Comparison of ENCODE assay signal across 16 mouse cellular contexts in the genomic region with DNA sequence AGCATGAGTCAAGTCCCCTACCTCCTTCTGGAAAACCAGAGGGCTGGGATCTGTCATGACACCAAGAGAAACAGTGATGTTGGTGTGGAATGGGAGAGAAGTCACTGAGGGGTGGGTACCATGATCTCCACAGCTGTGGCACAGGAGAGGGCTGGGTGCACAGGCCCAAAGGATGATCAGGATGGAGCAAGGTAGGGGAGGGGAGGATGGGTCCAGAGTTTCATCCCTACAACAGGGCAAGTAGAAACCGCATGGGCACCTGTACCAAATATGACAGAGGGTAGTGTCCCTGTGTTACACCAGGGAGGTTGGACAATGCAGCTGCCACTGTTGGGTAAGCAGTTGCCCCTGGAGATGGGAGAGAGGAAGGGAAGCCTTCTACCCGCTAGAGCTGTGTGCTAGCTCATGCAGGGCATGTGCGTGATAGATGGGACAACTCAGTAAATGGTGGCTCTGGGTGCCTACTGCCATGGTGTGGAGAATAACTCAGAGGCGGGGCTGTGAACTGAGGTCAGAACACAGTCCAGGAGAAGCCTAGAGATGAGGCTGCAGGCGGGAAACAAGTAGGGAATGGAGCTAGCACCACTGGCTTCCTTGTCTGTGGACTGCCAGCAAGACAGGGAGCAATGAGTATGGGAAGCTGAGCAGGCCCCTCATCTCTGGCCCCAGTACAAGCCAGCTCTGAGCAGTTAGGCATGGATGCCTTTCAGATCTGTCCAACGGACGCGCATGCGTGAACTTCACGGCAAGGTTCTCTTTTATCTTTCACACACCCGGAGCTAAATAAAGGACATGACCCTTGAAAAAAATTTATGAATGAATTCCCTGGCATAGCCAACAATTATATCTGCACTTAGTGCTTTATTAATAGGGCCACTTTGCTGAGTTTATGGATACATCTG.
DNase-seq lines count a peak whose midpoint lies in the region; ATAC-seq lines count a peak whose summit lies in the region.
"Had no signal": no experiment of that assay in that cellular context is flagged by ENCODE, and none has a peak within 500 bp of the region (broad histone marks: within the 10 kb centered on the region; RNA-seq: fewer than 3 reads in every experiment).

No protein-coding gene starts in this region.

- DNase-seq in heart, embryonic 10.5 days (ENCODE audit: low spot score): no peak
- no peak for DNase-seq in kidney, postnatal 36 days
- DNase-seq in lung, postnatal 25 days (ENCODE audit: low spot score): no peak
- no peak for DNase-seq in thymus, postnatal 36 days
- DNase-seq: B cell, adult 2 months; cerebellum, postnatal 25 days; gastrocnemius, postnatal 36 days; kidney, adult 2 months; liver, embryonic 13.5 days; lung, postnatal 4 days had no signal

- WGBS in heart, embryonic 14.5 days: 64% methylated on average over 11 of the region's 11 CpGs
- WGBS in heart, embryonic 10.5 days: 81% methylated on average over 11 of the region's 11 CpGs
- WGBS in kidney, embryonic 15.5 days: 48% methylated on average over 11 of the region's 11 CpGs
- WGBS in lung, embryonic 16.5 days: 74% methylated on average over 11 of the region's 11 CpGs
- 64% methylated on average over 11 of the region's 11 CpGs for WGBS in midbrain, embryonic 15.5 days

- H3K9ac ChIP-seq in heart, embryonic 14.5 days (ENCODE audit: low read length): no peak overlapping the region
- H3K9ac ChIP-seq in kidney, embryonic 15.5 days: no peak overlapping the region
- H3K9ac ChIP-seq in lung, embryonic 16.5 days (ENCODE audit: low read length): no peak overlapping the region
- no peak overlapping the region for H3K9ac ChIP-seq in midbrain, embryonic 15.5 days
- H3K9ac ChIP-seq: hindbrain, embryonic 12.5 days; liver, embryonic 13.5 days had no signal

- H3K4me1 ChIP-seq in heart, embryonic 14.5 days (ENCODE audit: control insufficient read depth in 2 of 2, insufficient read depth in 2 of 2, low read length in 2 of 2): peaks cover 0 to 5% of the 10 kb centered on the region in 2 experiments; a peak in 1 of 4 replicates
- no peaks in the 10 kb centered on the region for H3K4me1 ChIP-seq in heart, embryonic 10.5 days
- H3K4me1 ChIP-seq in kidney, embryonic 15.5 days: peaks cover 32% of the 10 kb centered on the region
- peaks cover 2% of the 10 kb centered on the region; the same call in 1 of the 2 replicates for H3K4me1 ChIP-seq in lung, embryonic 16.5 days (replicated peaks; ENCODE audit: control insufficient read depth, insufficient read depth, low read length)
- H3K4me1 ChIP-seq in midbrain, embryonic 15.5 days: peaks cover 11% of the 10 kb centered on the region
- H3K4me1 ChIP-seq: liver, embryonic 13.5 days had no signal

- H3K27ac ChIP-seq in heart, embryonic 14.5 days (replicated peaks in 1 of 2; ENCODE audit: control insufficient read depth in 1 of 2, insufficient read depth in 1 of 2, low read depth in 2 of 2, low read length in 2 of 2): no peak overlapping the region
- H3K27ac ChIP-seq in heart, embryonic 10.5 days: no peak overlapping the region
- H3K27ac ChIP-seq in kidney, embryonic 15.5 days: peak overlapping the region; percentile 88
- H3K27ac ChIP-seq in lung, embryonic 16.5 days (ENCODE audit: low read length): 0 out of 2 replicates have a peak overlapping the region, but pooled peaks have one; percentile 5
- no peak overlapping the region for H3K27ac ChIP-seq in midbrain, embryonic 15.5 days
- H3K27ac ChIP-seq: hindbrain, embryonic 12.5 days; liver, embryonic 13.5 days had no signal

- H3K36me3 ChIP-seq in heart, embryonic 14.5 days (ENCODE audit: control insufficient read depth, insufficient read depth, low read length): no peaks in the 10 kb centered on the region
- H3K36me3 ChIP-seq in heart, embryonic 10.5 days: no peaks in the 10 kb centered on the region
- H3K36me3 ChIP-seq in kidney, embryonic 15.5 days: no peaks in the 10 kb centered on the region
- H3K36me3 ChIP-seq in lung, embryonic 16.5 days (ENCODE audit: control insufficient read depth, insufficient read depth, low read length): no peaks in the 10 kb centered on the region; the same call in 1 of the 2 replicates
- H3K36me3 ChIP-seq in midbrain, embryonic 15.5 days (replicated peaks): no peaks in the 10 kb centered on the region
- H3K36me3 ChIP-seq: hindbrain, embryonic 12.5 days; liver, embryonic 13.5 days had no signal

- H3K9me3 ChIP-seq in heart, embryonic 14.5 days (ENCODE audit: control insufficient read depth, low read length): no peaks in the 10 kb centered on the region
- H3K9me3 ChIP-seq in heart, embryonic 10.5 days: no peaks in the 10 kb centered on the region
- no peaks in the 10 kb centered on the region for H3K9me3 ChIP-seq in kidney, embryonic 15.5 days (replicated peaks)
- H3K9me3 ChIP-seq in lung, embryonic 16.5 days (ENCODE audit: control insufficient read depth, low read length): no peaks in the 10 kb centered on the region
- H3K9me3 ChIP-seq in midbrain, embryonic 15.5 days: no peaks in the 10 kb centered on the region
- H3K9me3 ChIP-seq: liver, embryonic 13.5 days had no signal

- peak overlapping the region; percentile 14; the same call in 1 of the 2 replicates for H3K4me2 ChIP-seq in heart, embryonic 14.5 days (ENCODE audit: low read length)
- H3K4me2 ChIP-seq in kidney, embryonic 15.5 days: peak overlapping the region; percentile 20
- H3K4me2 ChIP-seq in lung, embryonic 16.5 days (ENCODE audit: low read depth, low read length): no peak overlapping the region
- no peak overlapping the region for H3K4me2 ChIP-seq in midbrain, embryonic 15.5 days
- H3K4me2 ChIP-seq: hindbrain, embryonic 12.5 days; liver, embryonic 13.5 days had no signal

- H3K27me3 ChIP-seq in heart, embryonic 14.5 days (ENCODE audit: control insufficient read depth, insufficient read depth, low read length): peaks cover 7% of the 10 kb centered on the region; the same call in 1 of the 2 replicates
- peaks cover 3% of the 10 kb centered on the region; the same call in 1 of the 2 replicates for H3K27me3 ChIP-seq in heart, embryonic 10.5 days (ENCODE audit: insufficient read depth, poor library complexity, severe bottlenecking)
- no peaks in the 10 kb centered on the region for H3K27me3 ChIP-seq in kidney, embryonic 15.5 days
- H3K27me3 ChIP-seq in lung, embryonic 16.5 days (ENCODE audit: control insufficient read depth, insufficient read depth, low read depth, low read length): no peaks in the 10 kb centered on the region
- no peaks in the 10 kb centered on the region for H3K27me3 ChIP-seq in midbrain, embryonic 15.5 days (replicated peaks)
- H3K27me3 ChIP-seq: hindbrain, embryonic 12.5 days; liver, embryonic 13.5 days had no signal

- H3K4me3 ChIP-seq in heart, embryonic 14.5 days (ENCODE audit: control insufficient read depth in 1 of 2, insufficient read depth in 1 of 2, low read depth in 1 of 2, low read length in 2 of 2): no peak overlapping the region
- H3K4me3 ChIP-seq in heart, embryonic 10.5 days: no peak overlapping the region
- no peak overlapping the region for H3K4me3 ChIP-seq in kidney, embryonic 15.5 days (replicated peaks)
- no peak overlapping the region for H3K4me3 ChIP-seq in lung, embryonic 16.5 days (ENCODE audit: low read length)
- no peak overlapping the region for H3K4me3 ChIP-seq in midbrain, embryonic 15.5 days
- H3K4me3 ChIP-seq: hindbrain, embryonic 12.5 days; liver, embryonic 13.5 days had no signal

- no peak for ATAC-seq in heart, embryonic 14.5 days (ENCODE audit: insufficient number of reproducible peaks, insufficient read depth, low FRiP score, low read depth)
- ATAC-seq in kidney, embryonic 15.5 days (replicated peaks; ENCODE audit: low FRiP score): peak; percentile 53
- ATAC-seq in lung, embryonic 16.5 days (ENCODE audit: low read depth): peak; percentile 23; the same call in 1 of the 2 replicates
- 0 out of 2 replicates have a peak, but pooled peaks have one; percentile 33 for ATAC-seq in midbrain, embryonic 15.5 days (replicated peaks)
- ATAC-seq: Patski had no signal

Comparison
In these comparisons a context has a peak if more than half of its experiments do, and no peak if none do; other contexts are left out.
1. H3K27ac ChIP-seq: peak in kidney, embryonic 15.5 days (single experiment) and lung, embryonic 16.5 days (single experiment); none in heart, embryonic 14.5 days (0 of 2), heart, embryonic 10.5 days (single experiment) and midbrain, embryonic 15.5 days (single experiment).
2. H3K4me2 ChIP-seq: peak in heart, embryonic 14.5 days (single experiment) and kidney, embryonic 15.5 days (single experiment); none in lung, embryonic 16.5 days (single experiment) and midbrain, embryonic 15.5 days (single experiment).